Mouse (Mus musculus): ENCODE data around the gene Dock1.

Dock1 gene

GRCm38 (mm10) chr7:135059071-135059470, 388.6 kb downstream of the Dock1 start:
- 54% methylated on average over 4 of the region's 4 CpGs for WGBS

- WGBS: 81% methylated on average over 3 of the region's 3 CpGs
Measured at GRCm38 (mm10) chr7:135059562-135059961, 389.1 kb downstream of the Dock1 start.

GRCm38 (mm10) chr7:135063886-135064285, 393.4 kb downstream of the Dock1 start:
- WGBS: 91% methylated on average over 5 of the region's 5 CpGs

- 75% methylated on average over 5 of the region's 5 CpGs for whole genome bisulfite sequencing
Measured at GRCm38 (mm10) chr7:135065301-135065700, 394.8 kb downstream of the Dock1 start.

- WGBS: 93% methylated on average over 3 of the region's 3 CpGs
Measured at GRCm38 (mm10) chr7:135068887-135069286, 398.4 kb downstream of the Dock1 start.

GRCm38 (mm10) chr7:135076904-135077303, 406.4 kb downstream of the Dock1 start:
- 62% methylated on average over 6 of the region's 6 CpGs for WGBS

GRCm38 (mm10) chr7:135077340-135077739, 406.9 kb downstream of the Dock1 start:
- 57% methylated on average over 6 of the region's 6 CpGs for WGBS

- 75% methylated on average over 10 of the region's 10 CpGs for WGBS
Measured at GRCm38 (mm10) chr7:135077806-135078205, 407.4 kb downstream of the Dock1 start.

GRCm38 (mm10) chr7:135083421-135083820, 413.0 kb downstream of the Dock1 start:
- WGBS: 91% methylated on average over 8 of the region's 8 CpGs

GRCm38 (mm10) chr7:135084069-135084468, 413.6 kb downstream of the Dock1 start:
- WGBS: 56% methylated on average over 7 of the region's 7 CpGs

GRCm38 (mm10) chr7:135086556-135086955, 416.1 kb downstream of the Dock1 start:
- WGBS: 90% methylated on average over 5 of the region's 5 CpGs

GRCm38 (mm10) chr7:135089626-135090025, 419.2 kb downstream of the Dock1 start:
- 94% methylated on average over 4 of the region's 4 CpGs for WGBS

GRCm38 (mm10) chr7:135093851-135094250, 423.4 kb downstream of the Dock1 start:
- WGBS: 65% methylated on average over 2 of the region's 2 CpGs

- 97% methylated on average over 7 of the region's 7 CpGs for WGBS
Measured at GRCm38 (mm10) chr7:135101921-135102320, 431.5 kb downstream of the Dock1 start.

- 85% methylated on average over 3 of the region's 3 CpGs for WGBS
Measured at GRCm38 (mm10) chr7:135106536-135106935, 436.1 kb downstream of the Dock1 start.

GRCm38 (mm10) chr7:135110307-135110706, 439.9 kb downstream of the Dock1 start:
- 96% methylated on average over 1 of the region's 1 CpGs for WGBS

- WGBS: 90% methylated on average over 10 of the region's 10 CpGs
Measured at GRCm38 (mm10) chr7:135125296-135126065, 455.0 kb downstream of the Dock1 start.

GRCm38 (mm10) chr7:135132461-135132860, 462.0 kb downstream of the Dock1 start:
- WGBS: 67% methylated on average over 4 of the region's 4 CpGs

GRCm38 (mm10) chr7:135134619-135135018, 464.2 kb downstream of the Dock1 start:
- WGBS: 82% methylated on average over 12 of the region's 12 CpGs

GRCm38 (mm10) chr7:135139153-135139612, 468.7 kb downstream of the Dock1 start:
- 31% methylated on average over 5 of the region's 5 CpGs for WGBS

- WGBS: 89% methylated on average over 4 of the region's 4 CpGs
Measured at GRCm38 (mm10) chr7:135144731-135145130, 474.3 kb downstream of the Dock1 start.

- 47% methylated on average over 2 of the region's 2 CpGs for WGBS
Measured at GRCm38 (mm10) chr7:135150926-135151325, 480.5 kb downstream of the Dock1 start.

- 86% methylated on average over 5 of the region's 5 CpGs for WGBS
Measured at GRCm38 (mm10) chr7:135157571-135157970, 487.1 kb downstream of the Dock1 start.

- WGBS: 98% methylated on average over 10 of the region's 10 CpGs
Measured at GRCm38 (mm10) chr7:135158381-135158780, 487.9 kb downstream of the Dock1 start.
